Mouse (Mus musculus): ENCODE results near the gene Rhoq. TPM values are rescaled to one million over a fixed set of nuclear protein-coding genes. Genes with fewer than 3 reads are reported as not detected.

Rhoq gene
- polyA plus RNA-seq, 1 experiment from 2014 or later, result 8.1 TPM

GRCm38 (mm10) chr17:86982497-86982896, 19.6 kb downstream of the Rhoq start:
- 73% methylated on average over 9 of the region's 9 CpGs for WGBS
- H3K27ac ChIP-seq, result no peak overlapping the region
- H3K4me1 ChIP-seq, result peaks cover 23% of the 10 kb centered on the region
- no peak overlapping the region for H3K4me3 ChIP-seq
- H3K9me3 ChIP-seq, result no peaks in the 10 kb centered on the region
- DNase-seq (ENCODE audit: extremely low spot score, low spot score), result no peak
- no peaks in the 10 kb centered on the region for H3K27me3 ChIP-seq (ENCODE audit: poor library complexity, severe bottlenecking)
- H3K36me3 ChIP-seq (replicated peaks), result peaks cover 30% of the 10 kb centered on the region

DNA sequence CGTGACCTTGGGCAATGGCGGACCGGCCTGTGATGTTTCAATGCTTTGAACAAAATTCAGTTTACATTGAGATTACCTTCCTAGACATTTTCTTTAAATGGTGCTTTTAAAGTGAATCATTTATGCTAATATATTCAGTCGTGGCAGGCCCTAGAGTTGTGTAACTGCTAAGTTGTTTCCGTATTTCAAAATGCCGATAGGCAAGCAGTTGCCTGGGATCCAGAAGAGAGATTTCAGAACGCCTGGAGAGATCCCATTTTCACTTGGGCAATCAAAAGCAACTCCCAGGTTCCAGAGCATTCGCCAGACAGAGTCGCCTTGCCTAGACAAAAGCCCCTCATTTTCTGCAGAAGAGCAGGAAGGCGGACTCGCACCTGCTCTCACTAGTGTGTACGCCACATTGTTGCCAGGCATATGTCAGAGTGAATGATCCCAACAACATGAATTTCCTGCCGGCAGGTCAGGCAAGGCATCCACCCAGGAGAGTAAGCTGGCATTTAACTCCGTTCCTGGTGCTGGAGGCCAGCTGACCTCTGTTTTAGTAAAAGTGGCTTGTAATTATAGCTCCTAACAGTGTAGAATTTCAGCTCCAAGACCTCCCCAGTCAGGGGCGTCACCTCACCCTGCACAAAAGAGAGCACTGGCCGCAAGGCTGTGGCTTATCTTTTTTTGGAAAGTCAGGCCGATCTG, 23.7 kb downstream of the Rhoq start:
- peaks cover 30% of the 10 kb centered on the region for H3K4me1 ChIP-seq
- no peak overlapping the region; the same call in 1 of the 2 replicates for H3K4me3 ChIP-seq
- peaks cover 6% of the 10 kb centered on the region; the same call in 1 of the 2 replicates for H3K36me3 ChIP-seq (replicated peaks)
- no peak for DNase-seq (ENCODE audit: extremely low spot score, low spot score)
- WGBS, result 59% methylated on average over 17 of the region's 17 CpGs
- H3K9me3 ChIP-seq, result no peaks in the 10 kb centered on the region
- H3K27ac ChIP-seq, result no peak overlapping the region
- no peaks in the 10 kb centered on the region for H3K27me3 ChIP-seq (ENCODE audit: poor library complexity, severe bottlenecking)

DNA sequence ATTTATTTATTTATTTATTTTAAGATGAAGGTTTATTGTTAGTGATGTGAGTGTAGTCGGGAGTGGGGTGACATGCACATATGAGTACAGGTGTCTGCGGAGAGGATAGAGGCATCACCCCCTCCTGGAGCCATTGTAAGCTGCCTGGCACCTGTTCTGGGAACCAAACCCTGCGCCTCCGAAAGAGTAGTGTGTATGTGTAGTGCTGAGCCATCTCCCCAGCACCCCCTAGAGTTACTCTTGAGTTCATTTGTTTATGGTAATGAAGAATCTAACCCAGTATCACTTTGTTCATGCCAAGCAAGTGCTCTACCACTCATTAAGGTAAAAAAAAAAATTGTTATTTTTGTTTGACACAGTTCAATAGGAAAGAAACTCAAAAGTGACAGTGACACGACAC, 25.3 kb downstream of the Rhoq start:
- Histone ChIP-seq H3K9me3 (no peaks in the 10 kb centered on the region), H3K36me3 (replicated peaks) (peaks cover 1% of the 10 kb centered on the region; the same call in 1 of the 2 replicates), H3K4me3 (no peak overlapping the region), H3K4me1 (peaks cover 30% of the 10 kb centered on the region), H3K27me3 (ENCODE audit: poor library complexity, severe bottlenecking) (no peaks in the 10 kb centered on the region), H3K27ac (no peak overlapping the region)
- 90% methylated on average over 5 of the region's 5 CpGs for WGBS
- no peak for DNase-seq (ENCODE audit: extremely low spot score, low spot score)

DNA sequence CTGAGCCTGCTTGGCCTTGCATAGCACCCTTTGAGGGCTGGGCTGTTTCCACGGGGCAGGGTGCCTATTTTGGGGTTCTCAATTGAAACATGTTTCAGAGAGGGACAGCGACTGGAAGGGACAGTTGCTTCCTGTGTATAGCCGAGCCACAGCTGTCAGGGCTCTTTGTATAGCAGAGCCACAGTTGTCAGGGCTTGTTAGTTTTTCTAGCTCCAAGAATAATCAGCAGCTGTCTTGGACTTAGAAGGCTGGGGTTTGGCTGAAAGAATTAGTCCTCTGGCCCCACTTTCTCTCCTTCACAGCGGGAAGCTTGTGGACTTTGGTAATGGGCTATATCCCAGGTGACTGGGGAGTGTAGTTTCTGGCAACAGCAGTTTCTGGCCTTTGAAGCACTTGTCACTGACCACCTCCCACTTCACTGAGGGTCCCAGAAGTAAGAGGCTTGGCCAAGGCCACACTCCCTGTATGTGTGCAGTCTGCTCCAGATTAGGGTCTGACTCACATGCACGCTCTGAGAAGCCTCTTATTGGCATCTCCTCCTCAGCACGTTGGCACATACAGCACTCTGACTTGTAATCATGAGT, 25.8 kb downstream of the Rhoq start:
- no peaks in the 10 kb centered on the region; the same call in 1 of the 2 replicates for H3K36me3 ChIP-seq (replicated peaks)
- no peak overlapping the region for H3K27ac ChIP-seq
- H3K4me1 ChIP-seq, result peaks cover 30% of the 10 kb centered on the region
- H3K4me3 ChIP-seq, result no peak overlapping the region
- DNase-seq (ENCODE audit: extremely low spot score, low spot score), result no peak
- H3K27me3 ChIP-seq (ENCODE audit: poor library complexity, severe bottlenecking), result no peaks in the 10 kb centered on the region
- 74% methylated on average over 6 of the region's 6 CpGs for WGBS
- H3K9me3 ChIP-seq, result no peaks in the 10 kb centered on the region

- peaks cover 18% of the 10 kb centered on the region for H3K4me1 ChIP-seq
- H3K27ac ChIP-seq, result no peak overlapping the region
- no peaks in the 10 kb centered on the region for H3K9me3 ChIP-seq
- no peaks in the 10 kb centered on the region for H3K27me3 ChIP-seq (ENCODE audit: poor library complexity, severe bottlenecking)
- peaks cover 9% of the 10 kb centered on the region for H3K36me3 ChIP-seq (replicated peaks)
- WGBS, result 89% methylated on average over 8 of the region's 8 CpGs
- no peak overlapping the region for H3K4me3 ChIP-seq
- no peak for DNase-seq (ENCODE audit: extremely low spot score, low spot score)
These were observed 28.4 kb downstream of the Rhoq start for GRCm38 (mm10) chr17:86991306-86991705.

- 93% methylated on average over 6 of the region's 6 CpGs for WGBS
- H3K4me1 ChIP-seq, result no peaks in the 10 kb centered on the region
- H3K9me3 ChIP-seq, result no peaks in the 10 kb centered on the region
- H3K4me3 ChIP-seq, result no peak overlapping the region
- peak; percentile 3 for DNase-seq (ENCODE audit: extremely low spot score, low spot score)
- H3K27me3 ChIP-seq (ENCODE audit: poor library complexity, severe bottlenecking), result no peaks in the 10 kb centered on the region
- H3K27ac ChIP-seq, result no peak overlapping the region
- H3K36me3 ChIP-seq (replicated peaks), result peaks cover 39% of the 10 kb centered on the region
These were observed 34.4 kb downstream of the Rhoq start for GRCm38 (mm10) chr17:86997323-86997722.

DNA sequence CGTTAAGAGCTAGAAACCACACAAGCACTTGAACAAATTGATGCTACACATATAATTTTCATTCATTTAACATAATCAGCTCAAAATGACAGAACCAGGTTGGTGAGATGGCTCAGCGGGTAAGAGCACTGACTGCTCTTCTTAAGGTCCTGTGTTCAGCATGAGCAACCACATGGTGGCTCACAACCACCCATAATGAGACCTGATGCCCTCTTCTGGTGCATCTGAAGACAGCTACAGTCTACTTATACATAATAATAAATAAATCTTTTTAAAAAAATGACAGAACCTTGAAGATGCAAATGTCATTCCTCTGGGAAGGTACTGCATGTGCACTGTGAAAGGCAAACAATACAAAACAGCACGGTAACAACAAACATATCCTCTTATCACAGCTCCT, 46.1 kb downstream of the Rhoq start:
- no peaks in the 10 kb centered on the region for H3K9me3 ChIP-seq
- no peak for DNase-seq (ENCODE audit: extremely low spot score, low spot score)
- H3K4me1 ChIP-seq, result no peaks in the 10 kb centered on the region
- peaks cover 33% of the 10 kb centered on the region for H3K36me3 ChIP-seq (replicated peaks)
- H3K27me3 ChIP-seq (ENCODE audit: poor library complexity, severe bottlenecking), result no peaks in the 10 kb centered on the region
- 90% methylated on average over 3 of the region's 3 CpGs for WGBS
- H3K27ac ChIP-seq, result no peak overlapping the region
- no peak overlapping the region for H3K4me3 ChIP-seq

- 96% methylated on average over 13 of the region's 13 CpGs for WGBS
- Histone ChIP-seq H3K27ac (no peak overlapping the region), H3K27me3 (ENCODE audit: poor library complexity, severe bottlenecking) (no peaks in the 10 kb centered on the region)
These were observed 48.6 kb downstream of the Rhoq start for GRCm38 (mm10) chr17:87011301-87012019.

DNA sequence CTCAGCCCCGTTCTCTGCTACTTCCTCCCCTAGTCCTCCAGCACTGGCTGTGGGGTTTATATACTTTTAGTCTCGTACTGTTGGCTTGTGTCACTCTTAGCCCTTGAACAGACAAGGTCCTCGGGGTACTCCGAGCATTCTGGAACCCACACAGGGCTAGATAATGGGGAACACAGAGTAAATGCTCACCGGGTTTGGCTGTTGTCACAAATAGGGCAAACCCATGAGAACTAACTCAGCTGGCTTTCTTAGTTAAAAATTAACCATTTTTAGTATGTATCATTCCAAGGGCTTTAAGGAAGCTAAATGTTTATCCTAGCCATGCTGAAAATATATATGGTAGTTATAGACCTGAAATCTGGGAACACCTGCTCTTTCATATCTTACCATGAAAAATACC, 56.8 kb downstream of the Rhoq start:
- H3K9me3 ChIP-seq, result no peaks in the 10 kb centered on the region
- H3K4me1 ChIP-seq, result peaks cover 16% of the 10 kb centered on the region
- no peak overlapping the region for H3K4me3 ChIP-seq
- H3K36me3 ChIP-seq (replicated peaks), result peaks cover 58% of the 10 kb centered on the region
- no peak overlapping the region for H3K27ac ChIP-seq
- DNase-seq (ENCODE audit: extremely low spot score, low spot score), result no peak
- 92% methylated on average over 5 of the region's 5 CpGs for WGBS
- no peaks in the 10 kb centered on the region for H3K27me3 ChIP-seq (ENCODE audit: poor library complexity, severe bottlenecking)

More at GRCm38 (mm10) chr17:87011301-87012019, 48.6 kb downstream of the Rhoq start:
- Histone ChIP-seq H3K4me3 (no peak overlapping the region), H3K36me3 (replicated peaks) (peaks cover 39% of the 10 kb centered on the region), H3K4me1 (no peaks in the 10 kb centered on the region), H3K9me3 (no peaks in the 10 kb centered on the region)
- no peak for DNase-seq (ENCODE audit: extremely low spot score, low spot score)

GRCm38 (mm10) chr17:87024491-87025242, 61.8 kb downstream of the Rhoq start:
- H3K9me3 ChIP-seq, result no peaks in the 10 kb centered on the region
- H3K27me3 ChIP-seq (ENCODE audit: poor library complexity, severe bottlenecking), result no peaks in the 10 kb centered on the region
- peaks cover 28% of the 10 kb centered on the region for H3K4me1 ChIP-seq
- H3K27ac ChIP-seq, result peak overlapping the region; percentile 87
- H3K4me3 ChIP-seq, result peak overlapping the region; percentile 98
- peaks cover 38% of the 10 kb centered on the region for H3K36me3 ChIP-seq (replicated peaks)
- no peak for DNase-seq (ENCODE audit: extremely low spot score, low spot score)
- 2% methylated on average over 55 of the region's 55 CpGs for WGBS

DNA sequence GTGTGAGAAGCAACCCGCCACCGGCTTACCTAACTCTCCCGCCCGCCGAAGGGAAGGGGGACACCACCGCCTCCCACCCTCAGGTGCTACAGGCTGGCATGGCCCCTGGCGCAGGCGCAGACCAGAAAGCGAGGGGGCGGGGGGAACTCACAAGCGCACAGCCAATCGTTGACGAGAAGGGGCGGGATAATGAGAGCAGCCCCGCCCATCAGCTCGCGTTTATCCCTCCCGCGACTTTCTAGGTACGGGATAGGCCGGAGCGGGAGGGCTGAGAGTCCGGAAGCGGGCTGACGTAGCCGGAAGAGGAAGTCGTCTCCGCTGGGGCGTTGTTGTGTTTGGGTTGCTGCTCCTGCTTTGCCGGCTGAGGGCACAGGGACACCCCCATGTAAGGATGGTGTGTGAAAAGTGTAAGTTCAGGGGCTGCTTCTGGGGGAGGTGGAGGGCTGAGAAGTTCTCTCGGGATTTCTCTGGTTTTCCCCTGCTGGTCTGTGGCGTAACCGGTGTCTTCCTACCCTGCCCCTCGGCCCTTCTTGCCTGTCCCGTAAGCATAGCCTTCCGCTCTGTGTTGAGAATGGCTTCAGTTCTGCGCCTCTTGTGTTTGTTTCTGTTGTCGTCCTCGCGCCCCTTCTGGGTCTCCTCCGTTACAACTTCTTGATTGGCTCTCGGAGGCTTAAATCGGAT, 62.5 kb downstream of the Rhoq start, which contains the start of the genes Pigf and Cript:
Gene Pigf (minus strand): TSS at position 138 of the 681 bp plus-strand sequence.
Gene Cript (plus strand): TSS at position 282 of the 681 bp plus-strand sequence.
- peak within 1 kb of the TSS; percentile 87 for H3K27ac ChIP-seq
- no peaks in the 10 kb centered on the region for H3K27me3 ChIP-seq (ENCODE audit: poor library complexity, severe bottlenecking)
- H3K4me1 ChIP-seq, result peaks cover 28% of the 10 kb centered on the region
- no peaks in the 10 kb centered on the region for H3K9me3 ChIP-seq
- DNase-seq (ENCODE audit: extremely low spot score, low spot score), result peak; percentile 98
- peaks cover 36% of the 10 kb centered on the region for H3K36me3 ChIP-seq (replicated peaks)
- peak within 1 kb of the TSS; percentile 98 for H3K4me3 ChIP-seq
- under 1% methylated on average over 43 of the region's 43 CpGs for WGBS
